ENCODE assay signal across 21 mouse cellular contexts in the genomic region with DNA sequence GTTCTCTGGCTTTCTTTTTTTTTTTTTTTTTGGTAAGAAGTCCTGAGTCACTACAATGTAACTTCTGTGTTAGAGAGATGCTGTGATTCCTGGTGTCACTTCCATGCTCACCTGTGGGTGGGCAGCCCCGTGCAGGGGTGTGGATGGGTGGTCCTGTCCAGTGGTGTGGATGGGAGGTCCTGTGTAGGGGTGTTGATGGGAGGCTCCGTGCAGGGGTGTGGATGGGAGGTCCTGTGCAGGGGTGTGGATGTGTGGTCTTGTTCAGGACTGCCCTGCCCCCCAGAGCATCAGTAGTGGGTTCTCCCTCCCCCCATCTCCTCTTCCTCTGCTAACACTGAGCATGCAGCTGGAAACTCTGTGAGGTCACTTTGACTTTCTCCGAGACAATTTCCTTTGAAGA. TPM values are rescaled to one million over a fixed set of nuclear protein-coding genes. Genes with fewer than 3 reads are reported as not detected.
DNase-seq lines count a peak whose midpoint lies in the region; ATAC-seq and TF ChIP-seq lines count a peak whose summit lies in the region.
"Had no signal": no experiment of that assay in that cellular context is flagged by ENCODE, and none has a peak within 500 bp of the region (broad histone marks: within the 10 kb centered on the region; RNA-seq: fewer than 3 reads in every experiment).

No protein-coding gene starts in this region.

- no peak for TF ChIP-seq EP300 in heart, postnatal 0 days (IDR thresholded peaks at IDR 0.05; ENCODE audit: low read depth)

- no peaks in the 10 kb centered on the region for H3K36me3 ChIP-seq in heart, postnatal 0 days (replicated peaks; ENCODE audit: control insufficient read depth, insufficient read depth, low read length)
- no peaks in the 10 kb centered on the region for H3K36me3 ChIP-seq in heart, embryonic 12.5 days
- no peaks in the 10 kb centered on the region for H3K36me3 ChIP-seq in embryonic facial prominence, embryonic 10.5 days (replicated peaks)
- no peaks in the 10 kb centered on the region for H3K36me3 ChIP-seq in limb, embryonic 14.5 days (ENCODE audit: control insufficient read depth, insufficient read depth, low read length)
- no peaks in the 10 kb centered on the region for H3K36me3 ChIP-seq in midbrain, embryonic 10.5 days
- H3K36me3 ChIP-seq: embryonic facial prominence, embryonic 15.5 days; heart, embryonic 10.5 days; heart, embryonic 15.5 days; hindbrain, embryonic 10.5 days had no signal

- no peaks in the 10 kb centered on the region for H3K4me1 ChIP-seq in heart, postnatal 0 days (ENCODE audit: control insufficient read depth, insufficient read depth)
- peaks cover 23% of the 10 kb centered on the region for H3K4me1 ChIP-seq in heart, embryonic 12.5 days (replicated peaks)
- H3K4me1 ChIP-seq in embryonic facial prominence, embryonic 10.5 days = peaks cover 22% of the 10 kb centered on the region
- peaks cover 6% of the 10 kb centered on the region for H3K4me1 ChIP-seq in limb, embryonic 14.5 days (ENCODE audit: control insufficient read depth, insufficient read depth, low read length)
- peaks cover 34% of the 10 kb centered on the region for H3K4me1 ChIP-seq in midbrain, embryonic 10.5 days
- H3K4me1 ChIP-seq: embryonic facial prominence, embryonic 15.5 days; heart, embryonic 15.5 days had no signal

- no peak overlapping the region for H3K27ac ChIP-seq in heart, postnatal 0 days (ENCODE audit: low read depth)
- no peak overlapping the region for H3K27ac ChIP-seq in heart, embryonic 12.5 days (ENCODE audit: poor library complexity, severe bottlenecking)
- peak overlapping the region; percentile 10; the same call in 1 of the 2 replicates for H3K27ac ChIP-seq in embryonic facial prominence, embryonic 10.5 days (replicated peaks)
- H3K27ac ChIP-seq in limb, embryonic 14.5 days (replicated peaks; ENCODE audit: low read depth, low read length) = no peak overlapping the region
- no peak overlapping the region for H3K27ac ChIP-seq in midbrain, embryonic 10.5 days (replicated peaks)
- H3K27ac ChIP-seq: embryonic facial prominence, embryonic 15.5 days; heart, embryonic 10.5 days; heart, embryonic 15.5 days; hindbrain, embryonic 14.5 days had no signal

- no peak overlapping the region for H3K4me2 ChIP-seq in heart, postnatal 0 days (ENCODE audit: low read depth, low read length)
- no peak overlapping the region for H3K4me2 ChIP-seq in heart, embryonic 12.5 days
- H3K4me2 ChIP-seq in limb, embryonic 14.5 days (replicated peaks; ENCODE audit: low read depth, low read length, severe bottlenecking) = no peak overlapping the region
- H3K4me2 ChIP-seq: embryonic facial prominence, embryonic 15.5 days; heart, embryonic 15.5 days; hindbrain, embryonic 14.5 days had no signal

- H3K9ac ChIP-seq in heart, postnatal 0 days (replicated peaks; ENCODE audit: low read depth, low read length) = no peak overlapping the region
- no peak overlapping the region for H3K9ac ChIP-seq in heart, embryonic 12.5 days
- no peak overlapping the region for H3K9ac ChIP-seq in limb, embryonic 14.5 days (ENCODE audit: low read depth, low read length, severe bottlenecking)
- H3K9ac ChIP-seq: embryonic facial prominence, embryonic 15.5 days; heart, embryonic 15.5 days; hindbrain, embryonic 14.5 days had no signal

- no peak overlapping the region for H3K4me3 ChIP-seq in heart, postnatal 0 days (ENCODE audit: low read depth, low read length)
- H3K4me3 ChIP-seq in heart, embryonic 12.5 days = no peak overlapping the region
- no peak overlapping the region for H3K4me3 ChIP-seq in embryonic facial prominence, embryonic 10.5 days
- H3K4me3 ChIP-seq in limb, embryonic 14.5 days (replicated peaks; ENCODE audit: low read length) = no peak overlapping the region
- H3K4me3 ChIP-seq in midbrain, embryonic 10.5 days = no peak overlapping the region
- H3K4me3 ChIP-seq: embryonic facial prominence, embryonic 15.5 days; erythroblast, embryonic 14.5 days; heart, embryonic 10.5 days; heart, embryonic 15.5 days; hindbrain, embryonic 10.5 days had no signal

- no peak for TF ChIP-seq POLR2A in limb, embryonic 14.5 days (IDR thresholded peaks at IDR 0.05; ENCODE audit: borderline replicate concordance, extremely low read depth, insufficient read depth, insufficient read length)

- H3K27me3 ChIP-seq in heart, postnatal 0 days (ENCODE audit: control insufficient read depth, insufficient read depth, low read length) = no peaks in the 10 kb centered on the region
- peaks cover 10% of the 10 kb centered on the region for H3K27me3 ChIP-seq in heart, embryonic 12.5 days (replicated peaks)
- no peaks in the 10 kb centered on the region; the same call in 1 of the 2 replicates for H3K27me3 ChIP-seq in embryonic facial prominence, embryonic 10.5 days (replicated peaks; ENCODE audit: low read depth, poor library complexity, severe bottlenecking)
- H3K27me3 ChIP-seq in limb, embryonic 14.5 days (ENCODE audit: control insufficient read depth, insufficient read depth, low read length) = no peaks in the 10 kb centered on the region
- no peaks in the 10 kb centered on the region for H3K27me3 ChIP-seq in midbrain, embryonic 10.5 days (ENCODE audit: low read depth, poor library complexity, severe bottlenecking)
- H3K27me3 ChIP-seq: heart, embryonic 15.5 days had no signal

- DNase-seq in heart, postnatal 0 days (ENCODE audit: low spot score) = peak; percentile 8
- peak; percentile 14 for DNase-seq in kidney, postnatal 14 days
- DNase-seq in kidney, adult 11 months = no peak
- DNase-seq in embryonic facial prominence, embryonic 10.5 days (ENCODE audit: low spot score) = peak; percentile 13
- peak; percentile 18 for DNase-seq in limb, embryonic 14.5 days (ENCODE audit: low spot score)
- DNase-seq in midbrain, embryonic 10.5 days (ENCODE audit: low spot score) = no peak
- DNase-seq: adrenal gland, postnatal 10 days; cerebellum, adult 11-12 months; cerebellum, adult 9-11 months; embryo, embryonic 11 days; gastrocnemius, postnatal 10 days; heart, adult 18-20 months had no signal

- WGBS in heart, postnatal 0 days = 36% methylated on average over 3 of the region's 3 CpGs
- WGBS in heart, embryonic 12.5 days = 30% methylated on average over 3 of the region's 3 CpGs
- WGBS in embryonic facial prominence, embryonic 10.5 days = 47% methylated on average over 3 of the region's 3 CpGs
- 38% methylated on average over 3 of the region's 3 CpGs for WGBS in limb, embryonic 14.5 days
- 55% methylated on average over 3 of the region's 3 CpGs for WGBS in midbrain, embryonic 10.5 days

- no peak for TF ChIP-seq CTCF in heart, postnatal 0 days (IDR thresholded peaks at IDR 0.05; ENCODE audit: low read depth)

- H3K9me3 ChIP-seq in heart, postnatal 0 days (replicated peaks; ENCODE audit: control insufficient read depth, low read length) = no peaks in the 10 kb centered on the region
- no peaks in the 10 kb centered on the region for H3K9me3 ChIP-seq in heart, embryonic 12.5 days (replicated peaks)
- no peaks in the 10 kb centered on the region for H3K9me3 ChIP-seq in embryonic facial prominence, embryonic 10.5 days
- no peaks in the 10 kb centered on the region for H3K9me3 ChIP-seq in limb, embryonic 14.5 days (ENCODE audit: control insufficient read depth, low read length)
- no peaks in the 10 kb centered on the region for H3K9me3 ChIP-seq in midbrain, embryonic 10.5 days (replicated peaks)
- H3K9me3 ChIP-seq: embryonic facial prominence, embryonic 15.5 days; heart, embryonic 10.5 days; heart, embryonic 15.5 days; hindbrain, embryonic 10.5 days had no signal

- ATAC-seq in heart, postnatal 0 days (ENCODE audit: insufficient read depth, low read depth) = no peak
- no peak for ATAC-seq in heart, embryonic 12.5 days (ENCODE audit: insufficient number of reproducible peaks, low FRiP score)
- ATAC-seq in limb, embryonic 14.5 days (ENCODE audit: low FRiP score, low read depth) = no peak; the same call in 1 of the 2 replicates
- ATAC-seq: forebrain, embryonic 16.5 days had no signal

RNA-seq across cellular contexts. Expression of a gene that starts 34.9 kb away (rescaled TPM):
- total RNA-seq in heart, postnatal 0 days (2014; rRNA removed; ENCODE audit: low replicate concordance) = not detected in 2 replicates
- polyA plus RNA-seq in heart, postnatal 0 days (2015; fragmentation: Nextera tagmentation; extraction: Ambion mirVana) = 0.04 TPM in 1 of 2 replicates, not detected in the other
- polyA plus RNA-seq in heart, embryonic 12.5 days (2016; fragmentation: Nextera tagmentation; extraction: Ambion mirVana) = not detected in 2 replicates
- polyA plus RNA-seq in embryonic facial prominence, embryonic 10.5 days (2016; fragmentation: Nextera tagmentation; extraction: Ambion mirVana) = 0.15 and 0.30 TPM in 2 replicates
- 0.04 and 0.11 TPM in 2 replicates for polyA plus RNA-seq in limb, embryonic 14.5 days (2012; rRNA removed)
- 0.11 TPM in 1 of 2 replicates, not detected in the other for polyA plus RNA-seq in limb, embryonic 14.5 days (2014; fragmentation: Nextera tagmentation; extraction: Ambion mirVana)
- 0.04 and 0.15 TPM in 2 replicates for polyA plus RNA-seq in midbrain, embryonic 10.5 days (2016; fragmentation: Nextera tagmentation; extraction: Ambion mirVana)
- total RNA-seq: MEL had no signal
- polyA plus RNA-seq: heart, embryonic 10.5 days had no signal

Comparison
In these comparisons a context has a peak if more than half of its experiments do, and no peak if none do; other contexts are left out.
1. DNase-seq: peak in heart, postnatal 0 days (single experiment), kidney, postnatal 14 days (single experiment), embryonic facial prominence, embryonic 10.5 days (single experiment) and limb, embryonic 14.5 days (single experiment); none in kidney, adult 11 months (single experiment) and midbrain, embryonic 10.5 days (single experiment).